Mouse (Mus musculus) cerebellum, adult 2 months (tissue): ENCODE results near the gene Txndc12.

Experiments used
- CTCF ChIP-seq: fragments of 200-500 bp; IDR thresholded peaks from 2 replicates; pipeline ENCODE4 v1.5.1; 2011; ENCODE audit warnings: low read depth, mild to moderate bottlenecking, control low read depth, low read length, moderate library complexity, borderline replicate concordance; ENCODE audit not compliant: insufficient read depth
- POLR2A ChIP-seq: fragments of 200-500 bp; IDR thresholded peaks from 2 replicates; pipeline ENCODE4 v1.6.1; 2011; ENCODE audit warnings: low read length, control low read depth, borderline replicate concordance; ENCODE audit not compliant: insufficient read depth

DNA sequence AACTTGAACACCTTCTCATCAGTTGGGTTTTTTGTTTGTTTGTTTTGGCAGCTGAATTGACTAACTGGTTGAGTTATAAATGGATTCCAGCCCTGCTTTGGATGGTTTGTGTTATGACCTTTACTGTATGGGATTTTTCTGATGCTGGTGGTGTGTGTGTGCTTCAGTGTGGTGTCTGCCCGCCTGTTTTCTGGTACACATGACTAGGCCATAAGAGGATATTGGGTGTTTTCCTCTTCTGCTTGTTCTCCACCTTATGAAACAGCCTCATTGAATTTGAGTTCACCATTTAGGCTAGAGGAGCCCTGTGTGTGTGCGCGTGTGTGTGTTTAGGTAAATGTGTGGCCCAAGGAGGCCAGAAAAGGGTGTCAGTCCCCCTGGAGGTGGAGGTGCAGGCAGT, 1.1 kb downstream of the Txndc12 start:
- TF ChIP-seq POLR2A (no peak), CTCF (no peak)
